ENCODE assay signal across 7 mouse cellular contexts in the genomic region with DNA sequence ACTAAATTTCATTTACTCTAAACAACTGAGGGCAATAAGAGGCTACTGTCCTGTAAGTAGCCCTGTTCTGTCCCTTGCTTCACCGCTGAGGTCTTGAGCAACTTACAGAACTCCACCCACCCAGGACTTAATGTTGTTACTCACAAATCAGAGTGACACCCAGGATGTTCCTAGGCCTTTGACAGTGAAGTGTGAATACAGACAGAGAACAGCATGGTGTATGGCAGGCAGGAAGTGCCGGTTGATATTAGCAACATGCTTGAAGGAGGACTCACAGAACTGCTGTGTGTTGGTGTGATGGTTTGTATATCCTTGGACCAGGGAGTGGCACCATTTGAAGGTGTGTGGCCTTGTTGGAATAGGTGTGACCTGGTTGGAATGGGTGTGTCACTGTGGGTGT. TPM values are rescaled to one million over a fixed set of nuclear protein-coding genes. Genes with fewer than 3 reads are reported as not detected.
A peak's percentile ranks its signal among the peaks of the same experiment; 100 is the strongest.
DNase-seq lines count a peak whose midpoint lies in the region; ATAC-seq and TF ChIP-seq lines count a peak whose summit lies in the region.
"Not testable (repeated sequence)": the region's sequence is repeated elsewhere in the genome, so short reads cannot be mapped to it uniquely, and the experiment has no call there.

No protein-coding gene starts in this region.

- H3K27me3 ChIP-seq in lung, embryonic 14.5 days (ENCODE audit: insufficient read depth, low read length); lung, embryonic 15.5 days; lung, embryonic 16.5 days (ENCODE audit: control insufficient read depth, insufficient read depth, low read depth, low read length); lung, postnatal 0 days (replicated peaks; ENCODE audit: insufficient read depth, low read length); stomach, postnatal 0 days (ENCODE audit: control insufficient read depth, insufficient read depth, low read length): not testable (repeated sequence)

- WGBS in lung, embryonic 14.5 days = 54% methylated on average over 1 of the region's 2 CpGs
- 63% methylated on average over 1 of the region's 2 CpGs for WGBS in lung, embryonic 15.5 days
- 39% methylated on average over 1 of the region's 2 CpGs for WGBS in lung, embryonic 16.5 days
- WGBS in lung, postnatal 0 days = 47% methylated on average over 1 of the region's 2 CpGs
- 86% methylated on average over 1 of the region's 2 CpGs for WGBS in stomach, postnatal 0 days

- H3K9me3 ChIP-seq in lung, embryonic 14.5 days (ENCODE audit: low read depth, low read length); lung, embryonic 15.5 days; lung, embryonic 16.5 days (ENCODE audit: control insufficient read depth, low read length); lung, postnatal 0 days (ENCODE audit: low read length); stomach, postnatal 0 days (ENCODE audit: control insufficient read depth, low read length): not testable (repeated sequence)

- H3K36me3 ChIP-seq in lung, embryonic 14.5 days (ENCODE audit: insufficient read depth); lung, embryonic 15.5 days; lung, embryonic 16.5 days (ENCODE audit: control insufficient read depth, insufficient read depth, low read length); lung, postnatal 0 days (ENCODE audit: insufficient read depth, low read length); stomach, postnatal 0 days (ENCODE audit: control insufficient read depth, insufficient read depth, low read length): not testable (repeated sequence)

- ATAC-seq in lung, embryonic 14.5 days (ENCODE audit: insufficient read depth) = peak; percentile 64; the same call in 1 of the 2 replicates
- ATAC-seq in lung, embryonic 15.5 days (ENCODE audit: borderline replicate concordance, extremely low read depth, low FRiP score, low TSS enrichment) = peak; percentile 58; the same call in 1 of the 2 replicates
- ATAC-seq in lung, embryonic 16.5 days (ENCODE audit: low read depth) = peak; percentile 61
- ATAC-seq in lung, postnatal 0 days = peak; percentile 78
- ATAC-seq in megakaryocyte, adult 5-6 weeks (ENCODE audit: poor library complexity, severe bottlenecking) = peak; percentile 41
- ATAC-seq in stomach, postnatal 0 days (ENCODE audit: low FRiP score, low TSS enrichment) = 0 out of 2 replicates have a peak, but pooled peaks have one; percentile 13

- H3K4me2 ChIP-seq in lung, embryonic 14.5 days; lung, embryonic 15.5 days; lung, embryonic 16.5 days (ENCODE audit: low read depth, low read length); lung, postnatal 0 days (replicated peaks; ENCODE audit: low read depth, low read length); stomach, postnatal 0 days (replicated peaks; ENCODE audit: low read depth): not testable (repeated sequence)

- not testable (repeated sequence) for H3K4me1 ChIP-seq in lung, embryonic 14.5 days (ENCODE audit: insufficient read depth); lung, embryonic 15.5 days; lung, embryonic 16.5 days (replicated peaks; ENCODE audit: control insufficient read depth, insufficient read depth, low read length); lung, postnatal 0 days (ENCODE audit: insufficient read depth, low read depth, low read length); stomach, postnatal 0 days (replicated peaks; ENCODE audit: control insufficient read depth, insufficient read depth)

- not testable (repeated sequence) for H3K9ac ChIP-seq in lung, embryonic 14.5 days; lung, embryonic 15.5 days; lung, embryonic 16.5 days (ENCODE audit: low read length); lung, postnatal 0 days (replicated peaks; ENCODE audit: low read depth); stomach, postnatal 0 days (ENCODE audit: low read length)

- TF ChIP-seq EP300 in lung, postnatal 0 days (IDR thresholded peaks at IDR 0.05) = peak; percentile 46; the same call in 1 of the 2 replicates
- not testable (repeated sequence) for TF ChIP-seq EP300 in stomach, postnatal 0 days (optimal IDR thresholded peaks at IDR 0.05)

- peak; percentile 67 for DNase-seq in heart, adult 11 months
- DNase-seq in lung, embryonic 14.5 days; lung, postnatal 0 days (ENCODE audit: low spot score); stomach, postnatal 0 days (ENCODE audit: low spot score): not testable (repeated sequence)

- not testable (repeated sequence) for H3K27ac ChIP-seq in lung, embryonic 14.5 days (ENCODE audit: low read depth); lung, embryonic 15.5 days; lung, embryonic 16.5 days (ENCODE audit: low read length); lung, postnatal 0 days (ENCODE audit: low read length); stomach, postnatal 0 days (replicated peaks)

- not testable (repeated sequence) for H3K4me3 ChIP-seq in lung, embryonic 14.5 days (ENCODE audit: low read depth, low read length); lung, embryonic 15.5 days; lung, embryonic 16.5 days (ENCODE audit: low read length); lung, postnatal 0 days (ENCODE audit: low read depth, low read length); stomach, postnatal 0 days (ENCODE audit: low read depth, low read length)

- TF ChIP-seq CTCF in lung, embryonic 14.5 days (IDR thresholded peaks at IDR 0.05; ENCODE audit: low read depth); lung, postnatal 0 days (IDR thresholded peaks at IDR 0.05); stomach, postnatal 0 days (IDR thresholded peaks at IDR 0.05; ENCODE audit: low read depth): not testable (repeated sequence)

RNA-seq across cellular contexts. Expression of a gene that starts 9.4 kb away (rescaled TPM):
- 579 and 584 TPM in 2 replicates for polyA plus RNA-seq in lung, embryonic 14.5 days (2014; fragmentation: Nextera tagmentation; extraction: Ambion mirVana)
- 471 and 517 TPM in 2 replicates for polyA plus RNA-seq in lung, embryonic 15.5 days (2015; fragmentation: Nextera tagmentation; extraction: Ambion mirVana)
- polyA plus RNA-seq in lung, embryonic 16.5 days (2015; fragmentation: Nextera tagmentation; extraction: Ambion mirVana) = 525 and 538 TPM in 2 replicates
- polyA plus RNA-seq in lung, postnatal 0 days (2015; fragmentation: Nextera tagmentation; extraction: Ambion mirVana) = 537 and 571 TPM in 2 replicates
- 183 and 199 TPM in 2 replicates for total RNA-seq in megakaryocyte, adult 5-6 weeks (2015)
- 169 and 204 TPM in 2 replicates for total RNA-seq in megakaryocyte, adult 5-6 weeks (2017)
- polyA plus RNA-seq in stomach, postnatal 0 days (2015; fragmentation: Nextera tagmentation; extraction: Ambion mirVana) = 477 and 484 TPM in 2 replicates

Comparison
In these comparisons a context has a peak if more than half of its experiments do, and no peak if none do; other contexts are left out.
1. ATAC-seq: peak in every context shown above with its lines; median percentile 78 in lung, postnatal 0 days; 64 in lung, embryonic 14.5 days; 61 in lung, embryonic 16.5 days; 58 in lung, embryonic 15.5 days; 41 in megakaryocyte, adult 5-6 weeks; 13 in stomach, postnatal 0 days.